In the genomic region with DNA sequence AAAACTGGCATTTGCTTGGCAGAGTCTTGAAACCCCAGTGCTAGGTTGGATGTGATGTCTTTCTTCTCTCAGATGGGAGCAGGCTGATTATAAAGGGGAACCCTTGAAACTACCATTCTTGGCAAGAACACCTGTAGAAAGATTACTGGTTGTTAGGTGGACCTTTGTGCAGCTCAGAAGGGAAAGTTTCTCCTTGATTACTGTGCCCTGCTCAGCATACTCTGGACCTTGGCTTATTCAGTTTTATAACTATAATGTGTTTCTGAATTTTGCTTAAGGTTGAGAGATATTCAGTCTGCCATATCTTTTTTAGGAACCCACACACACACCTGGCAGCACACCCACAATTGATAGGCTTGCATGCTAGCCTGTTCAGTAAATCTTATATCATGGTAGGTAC, we compare ENCODE assay signal across 1 mouse cellular context.
TF ChIP-seq lines count a peak whose summit lies in the region.

No protein-coding gene starts in this region.

TF ChIP-seq in MEL, 35 proteins besides CTCF, POLR2A, EP300 and RAD21 (continued from another document):
- no peak for TF ChIP-seq ZKSCAN1 (IDR thresholded peaks at IDR 0.05; ENCODE audit: low read depth, low read length)
- TF ChIP-seq MAFK (IDR thresholded peaks at IDR 0.05; ENCODE audit: borderline replicate concordance, low read depth, low read length) = no peak
- TF ChIP-seq ZC3H11A (IDR thresholded peaks at IDR 0.05; ENCODE audit: low read depth, low read length) = no peak
- TF ChIP-seq BHLHE40 (IDR thresholded peaks at IDR 0.05; ENCODE audit: borderline replicate concordance, low read depth, low read length) = no peak
- TF ChIP-seq RCOR1 (IDR thresholded peaks at IDR 0.05; ENCODE audit: low read depth, low read length) = no peak; the same call in 1 of the 2 replicates
- TF ChIP-seq SMC3 (IDR thresholded peaks at IDR 0.05; ENCODE audit: low read depth, low read length) = no peak
- TF ChIP-seq MXI1 (IDR thresholded peaks at IDR 0.05; ENCODE audit: low read depth, low read length) = 0 out of 2 replicates have a peak, but pooled peaks have one; percentile 30
- peak; percentile 40; the same call in 1 of the 2 replicates for TF ChIP-seq TCF12 (IDR thresholded peaks at IDR 0.05; ENCODE audit: low read depth, low read length)
- TF ChIP-seq MAX (IDR thresholded peaks at IDR 0.05; ENCODE audit: low read length) = no peak
- no peak for TF ChIP-seq MAZ (IDR thresholded peaks at IDR 0.05; ENCODE audit: low read depth, low read length)
- no peak for TF ChIP-seq MEF2A (IDR thresholded peaks at IDR 0.05; ENCODE audit: extremely low read depth, insufficient replicate concordance, low read depth, low read length, poor library complexity, severe bottlenecking)
- TF ChIP-seq GATA1 (IDR thresholded peaks at IDR 0.05; ENCODE audit: low read depth, low read length) = no peak
- no peak for TF ChIP-seq CHD1 (IDR thresholded peaks at IDR 0.05; ENCODE audit: low read depth, low read length)
- TF ChIP-seq MYB (IDR thresholded peaks at IDR 0.05; ENCODE audit: low read depth, low read length) = no peak
- no peak for TF ChIP-seq CHD2 (IDR thresholded peaks at IDR 0.05; ENCODE audit: low read length)
- TF ChIP-seq ETS1 (IDR thresholded peaks at IDR 0.05; ENCODE audit: low read depth, low read length) = peak; percentile 16; the same call in 1 of the 2 replicates
- TF ChIP-seq NELFE (IDR thresholded peaks at IDR 0.05; ENCODE audit: low read depth, low read length) = no peak
- no peak for TF ChIP-seq KAT2A (conservative IDR thresholded peaks at IDR 0.05; ENCODE audit: low read depth, low read length)
- no peak for TF ChIP-seq TAL1 (IDR thresholded peaks at IDR 0.05; ENCODE audit: low read length)
- TF ChIP-seq USF1 (IDR thresholded peaks at IDR 0.05; ENCODE audit: low read depth, low read length) = no peak
- no peak for TF ChIP-seq POLR2AphosphoS5 (IDR thresholded peaks at IDR 0.05; ENCODE audit: borderline replicate concordance, low read depth, low read length)
- no peak for TF ChIP-seq ZMIZ1 (IDR thresholded peaks at IDR 0.05; ENCODE audit: low read depth, low read length)
- TF ChIP-seq ELF1 (IDR thresholded peaks at IDR 0.05; ENCODE audit: low read depth, low read length) = no peak
- TF ChIP-seq MYC (IDR thresholded peaks at IDR 0.05; ENCODE audit: low read depth, low read length) = no peak
- no peak for TF ChIP-seq TBP (IDR thresholded peaks at IDR 0.05; ENCODE audit: low read depth, low read length)
